Mouse (Mus musculus): ENCODE measurements around the gene R3hdm4.

DNA sequence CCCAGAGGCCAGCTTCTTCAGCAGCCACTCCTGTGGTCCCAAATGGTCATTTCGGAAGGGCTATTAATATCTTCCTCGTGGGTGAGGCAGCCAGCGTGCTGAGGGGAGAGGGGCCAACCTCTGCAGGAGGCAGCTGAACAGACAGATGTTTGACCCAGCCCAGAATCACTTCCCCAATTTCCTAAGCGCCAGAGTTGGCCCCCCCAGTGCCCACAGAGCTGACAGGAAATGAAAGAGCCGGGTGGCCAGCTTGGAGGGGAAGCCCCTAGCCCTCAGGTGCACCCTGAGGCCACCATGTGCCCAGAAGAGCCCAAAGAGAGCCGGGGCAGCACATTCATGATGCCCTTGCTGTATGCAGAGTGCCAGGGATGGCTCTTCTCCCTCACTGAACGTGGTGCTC is 19.7 kb upstream of the R3hdm4 start:
- TF ChIP-seq CTCF (IDR thresholded peaks at IDR 0.05; ENCODE audit: low read depth, low read length) (no peak), POLR2A (IDR thresholded peaks at IDR 0.05; ENCODE audit: borderline replicate concordance, low read depth, low read length) (no peak)

Measured in bone marrow macrophage, adult 2 months (primary cell).